Mouse (Mus musculus): ENCODE results near the gene Rps29.

Rps29 gene

GRCm38 (mm10) chr12:69127626-69128025, 31.4 kb downstream of the Rps29 start:
- DNase-seq: no peak

DNA sequence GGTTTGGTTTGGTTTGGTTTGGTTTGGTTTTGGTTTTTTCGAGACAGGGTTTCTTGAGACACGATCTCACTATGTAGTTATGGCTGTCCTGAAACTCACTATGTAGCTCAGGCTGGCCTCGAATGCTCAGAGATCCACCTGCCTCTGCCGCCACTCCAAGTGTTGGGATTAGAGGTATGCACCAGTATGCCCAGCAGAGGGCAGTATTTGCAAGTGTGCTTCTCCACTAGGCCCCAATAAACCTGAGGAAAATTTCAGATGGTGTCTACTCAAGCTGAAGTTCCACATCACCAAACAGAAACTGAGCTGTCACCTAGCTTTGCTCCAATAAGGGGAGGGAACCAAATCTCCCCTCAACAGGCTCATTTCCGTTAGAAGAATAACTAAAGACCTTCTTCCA, 31.8 kb downstream of the Rps29 start:
- no peak for DNase-seq

DNA sequence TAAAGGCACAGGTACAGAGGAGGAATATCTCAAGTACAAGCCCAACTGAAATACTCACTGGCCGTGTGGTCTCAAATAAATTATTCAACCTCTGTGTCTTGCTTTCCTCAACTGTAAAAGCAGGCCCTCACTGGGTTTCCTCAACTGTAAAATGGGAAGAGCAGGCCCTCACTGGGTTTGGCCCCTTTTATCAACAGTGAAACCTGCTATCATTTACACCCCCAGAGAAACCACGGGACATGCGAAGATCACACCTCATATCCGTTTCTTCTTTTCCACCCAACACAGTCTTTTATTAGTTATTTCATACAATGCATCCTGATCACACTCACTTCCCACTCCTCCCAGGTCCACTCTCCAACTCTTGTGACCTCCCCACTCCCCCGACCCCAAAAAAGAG, 33.9 kb downstream of the Rps29 start:
- DNase-seq: no peak

DNA sequence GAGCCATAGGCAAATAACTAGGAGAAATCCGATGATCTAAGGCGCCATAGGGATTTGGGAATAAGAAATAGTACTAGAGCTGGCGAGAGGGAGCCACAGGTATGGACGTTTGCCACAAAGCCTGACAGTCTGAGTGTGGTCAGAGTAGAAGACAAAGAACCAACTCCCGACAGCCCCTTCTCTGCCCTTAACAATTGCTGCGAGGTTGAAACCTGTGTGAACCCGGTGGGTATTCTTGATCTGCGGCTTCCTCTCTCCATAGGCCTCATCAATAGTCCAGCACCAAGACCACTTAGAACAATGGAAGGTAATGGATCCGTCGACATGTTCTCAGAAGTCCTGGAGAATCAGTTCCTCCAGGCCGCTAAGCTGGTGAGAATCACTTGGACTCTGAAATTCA, 36.2 kb downstream of the Rps29 start:
- no peak for DNase-seq

DNA sequence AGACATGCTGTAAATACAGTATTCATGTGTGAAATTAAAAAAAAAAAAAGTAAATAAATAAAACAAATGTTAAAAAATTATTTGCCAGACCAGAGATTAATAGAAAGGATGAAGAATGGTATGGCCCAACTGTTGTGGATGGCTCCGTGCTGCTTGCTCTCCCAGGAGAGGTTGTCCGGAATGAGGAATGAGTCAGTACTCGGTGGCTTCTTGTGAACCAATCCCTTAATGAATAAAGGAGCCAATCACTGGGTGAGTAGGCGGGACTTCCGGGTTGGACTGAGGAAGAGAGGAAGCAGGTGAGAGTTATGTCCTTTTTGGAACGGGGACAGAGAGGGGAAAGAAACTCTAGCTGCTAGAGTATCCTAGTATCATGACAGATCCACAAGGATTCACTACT, 39.1 kb downstream of the Rps29 start:
- DNase-seq: no peak

Data from right cerebral cortex, postnatal 25 days (tissue).